Mouse (Mus musculus) spleen, adult 2 months (tissue): ENCODE measurements around the gene Adamts13.

Source experiments
- CTCF ChIP-seq: fragments of 200-500 bp; IDR thresholded peaks from 2 replicates; pipeline ENCODE4 v1.5.1; 2011; ENCODE audit warnings: mild to moderate bottlenecking, inconsistent platforms; ENCODE audit not compliant: insufficient read depth, insufficient read length, insufficient replicate concordance; ENCODE audit errors: extremely low read depth
- POLR2A ChIP-seq: fragments of 200-500 bp; IDR thresholded peaks from 2 replicates; pipeline ENCODE4 v1.6.1; 2011; ENCODE audit warnings: low read depth, low read length, inconsistent platforms

GRCm38 (mm10) chr2:26952193-26952592 lies 21.0 kb upstream of the Adamts13 start:
- TF ChIP-seq CTCF (no peak), POLR2A (no peak)
